Mouse (Mus musculus): Measurements from ENCODE around the gene Dusp19.

DNA sequence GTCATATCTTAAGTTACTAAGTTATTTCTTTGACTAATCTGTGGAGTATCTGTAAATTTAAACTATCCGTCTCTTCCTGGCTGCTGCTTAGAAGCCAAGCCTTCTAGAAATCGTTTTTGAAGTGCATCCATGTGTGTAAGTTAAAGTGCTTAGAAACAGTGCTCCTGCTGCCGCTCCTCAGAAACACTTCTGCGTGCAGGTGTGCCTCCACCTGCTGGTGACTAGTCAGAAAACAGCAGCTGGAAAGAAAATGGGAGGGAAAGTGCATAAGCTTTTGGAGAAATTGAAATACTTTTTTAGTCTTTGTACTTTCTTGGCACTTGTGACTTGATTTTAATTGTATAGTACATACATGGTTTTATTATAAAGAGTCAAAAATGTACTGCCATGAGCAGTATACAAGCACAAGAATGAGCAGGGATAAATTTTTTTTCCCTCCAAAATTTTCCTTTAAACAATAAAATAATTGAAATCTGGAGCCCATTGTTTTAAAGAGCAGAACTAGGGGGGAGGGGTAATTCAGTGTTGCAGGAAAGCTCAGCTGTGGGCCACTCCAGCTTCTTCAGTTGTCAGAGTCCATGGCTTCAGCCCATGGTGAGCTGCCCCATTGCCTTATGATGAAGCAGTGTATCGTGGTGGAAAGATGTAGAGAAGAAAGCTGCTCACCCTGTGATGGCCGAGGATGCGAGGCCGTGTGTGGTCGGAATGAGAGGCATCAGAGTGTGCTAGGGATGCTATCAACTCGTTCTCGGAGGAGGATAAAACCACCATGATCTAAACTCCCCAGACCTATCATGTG is 53.2 kb downstream of the Dusp19 start:
- no peak for TF ChIP-seq CTCF (IDR thresholded peaks at IDR 0.05; ENCODE audit: control insufficient read depth, insufficient read depth, low read length)
- TF ChIP-seq POLR2A (IDR thresholded peaks at IDR 0.05; ENCODE audit: borderline replicate concordance, control insufficient read depth, low read depth, low read length) = no peak

Data from bone marrow, adult 2 months (tissue).